Mouse (Mus musculus): ENCODE data around the gene Clspn. TPM values are rescaled to one million over a fixed set of nuclear protein-coding genes. Genes with fewer than 3 reads are reported as not detected.

Gene Clspn
- total RNA-seq, 4 experiments from 2014 or later = 0.16 to 0.69 (median 0.50) TPM

- no peak for DNase-seq (ENCODE audit: low spot score)
These were observed 75.9 kb downstream of the Clspn start for GRCm38 (mm10) chr4:126632668-126633067.

DNA sequence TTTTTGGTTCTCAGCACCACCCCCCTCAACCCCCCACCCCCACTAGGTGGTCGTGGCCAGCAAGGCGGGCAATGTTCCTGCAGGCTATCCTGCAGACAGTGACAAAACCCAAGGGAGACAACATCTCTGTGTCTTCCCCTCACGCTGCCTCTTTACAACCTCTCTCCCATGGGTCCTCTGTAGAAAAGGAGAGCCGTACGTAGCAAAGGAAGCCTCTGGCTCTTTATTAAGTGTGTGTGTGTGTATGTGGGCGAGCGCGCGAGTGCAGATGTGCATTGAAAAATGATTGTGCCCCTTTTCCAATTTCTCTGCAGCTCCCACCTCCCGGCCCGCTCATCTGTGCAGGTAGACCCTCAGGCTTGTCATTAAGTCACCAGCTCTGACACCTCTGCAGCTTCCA lies 79.6 kb downstream of the Clspn start:
- no peak for DNase-seq (ENCODE audit: low spot score)

DNA sequence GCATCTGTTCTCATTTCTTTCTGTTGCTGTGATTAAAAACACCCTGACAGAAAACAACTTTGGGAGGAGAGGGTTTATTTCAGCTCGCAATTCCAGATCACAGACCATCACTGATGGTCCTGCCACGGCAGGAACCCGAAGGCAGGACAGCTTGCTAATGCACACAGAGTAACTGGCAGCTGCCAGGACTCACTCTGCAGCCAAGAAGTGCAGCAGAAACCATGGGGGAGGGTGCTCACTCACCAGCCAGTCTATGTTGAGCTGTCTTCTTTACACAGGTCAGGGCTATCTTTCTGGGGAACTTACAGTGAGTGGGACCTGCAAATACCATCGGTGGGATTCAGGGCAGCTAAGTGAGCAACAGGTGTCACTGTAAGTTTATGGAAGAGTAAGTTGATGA lies 80.7 kb downstream of the Clspn start:
- DNase-seq (ENCODE audit: low spot score) = no peak

- no peak for DNase-seq (ENCODE audit: low spot score)
These were observed 82.6 kb downstream of the Clspn start for GRCm38 (mm10) chr4:126639339-126639738.

DNA sequence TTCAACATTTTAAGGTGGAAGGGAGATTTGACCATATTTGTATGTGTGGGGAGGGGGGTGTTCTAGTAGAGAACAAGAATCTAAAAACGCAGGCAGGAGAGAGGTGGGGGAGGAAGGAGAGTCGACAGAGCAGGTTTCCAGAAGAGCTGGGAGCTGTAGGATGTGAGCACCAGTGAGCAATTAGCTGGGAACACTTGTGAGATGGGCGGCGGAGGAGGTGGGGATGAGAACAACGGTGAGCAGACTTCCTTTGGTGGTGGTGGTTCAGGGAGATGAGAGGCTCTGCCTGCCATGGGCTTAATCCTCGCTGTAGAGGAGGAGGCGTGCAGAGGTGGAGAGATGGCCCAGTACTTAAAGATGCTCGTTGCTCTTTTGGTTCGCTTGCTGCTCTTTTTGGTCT lies 85.2 kb downstream of the Clspn start:
- no peak for DNase-seq (ENCODE audit: low spot score)

Small RNA genes within 50 kb of the gene (microRNA-seq; reads per million reads assigned to microRNA genes)
- not detected for gene Mir7119

Other genes starting within 250 kb of the Clspn start
- gene Adprhl2, start 235.2 kb upstream of the Clspn start, total RNA-seq (2022) = 10 to 100 TPM; 12.7 to 14.4 (median 13.5) TPM
- gene Tekt2, start 231.2 kb upstream of the Clspn start, total RNA-seq (2022) = under 1 TPM in 2 of 4 experiments, not detected in 2; 0.47 to 0.95 TPM
- 10 to 100 TPM; 11.1 to 13.5 (median 12.8) TPM for gene Ago3, start 127.4 kb upstream of the Clspn start, total RNA-seq (2022)
- gene Ago1, start 88.4 kb upstream of the Clspn start, total RNA-seq (2022) = 10 to 100 TPM; 10.7 to 11.6 (median 11.3) TPM
- gene Ago4, start 23.5 kb upstream of the Clspn start, total RNA-seq (2022) = 10 to 100 TPM; 10.4 to 14.5 (median 12.1) TPM
- 10 to 100 TPM; 14.3 to 16.3 (median 15.3) TPM for gene 5730409E04Rik, start 52.9 kb downstream of the Clspn start, total RNA-seq (2022)
- gene Psmb2, start 120.7 kb downstream of the Clspn start, total RNA-seq (2022) = 100 to 1,000 TPM; 116 to 140 (median 123) TPM
- under 1 TPM in 1 of 4 experiments, not detected in 3; 0.11 TPM for gene Tfap2e, start 179.3 kb downstream of the Clspn start, total RNA-seq (2022)
- 10 to 100 TPM; 17.2 to 20.1 (median 17.8) TPM for gene Ncdn, start 196.5 kb downstream of the Clspn start, total RNA-seq (2022)
- gene AU040320, start 196.6 kb downstream of the Clspn start, total RNA-seq (2022) = 10 to 100 TPM; 27.8 to 33.6 (median 31.3) TPM